Comparison of ENCODE assay signal across 8 mouse cellular contexts in genomic region chr11:115164976-115165374, GRCm38 (mm10). TPM values are rescaled to one million over a fixed set of nuclear protein-coding genes. Genes with fewer than 3 reads are reported as not detected.
DNase-seq lines count a peak whose midpoint lies in the region; ATAC-seq lines count a peak whose summit lies in the region.

No protein-coding gene starts in this region.

- no peaks in the 10 kb centered on the region for H3K9me3 ChIP-seq in erythroblast, embryonic 14.5 days (ENCODE audit: control insufficient read depth, low read length)
- no peaks in the 10 kb centered on the region for H3K9me3 ChIP-seq in hindbrain, embryonic 11.5 days (ENCODE audit: control insufficient read depth, low read length)
- no peaks in the 10 kb centered on the region for H3K9me3 ChIP-seq in limb, embryonic 13.5 days
- no peaks in the 10 kb centered on the region for H3K9me3 ChIP-seq in midbrain, embryonic 15.5 days

- H3K4me1 ChIP-seq in erythroblast, embryonic 14.5 days (ENCODE audit: control insufficient read depth) = peaks cover 39% of the 10 kb centered on the region
- H3K4me1 ChIP-seq in hindbrain, embryonic 11.5 days (replicated peaks; ENCODE audit: control insufficient read depth, insufficient read depth, low read length) = peaks cover 13% of the 10 kb centered on the region
- peaks cover 29% of the 10 kb centered on the region for H3K4me1 ChIP-seq in limb, embryonic 13.5 days
- H3K4me1 ChIP-seq in midbrain, embryonic 15.5 days = peaks cover 27% of the 10 kb centered on the region

- peak overlapping the region; percentile 35 for H3K9ac ChIP-seq in hindbrain, embryonic 11.5 days (ENCODE audit: low read depth, low read length)
- H3K9ac ChIP-seq in limb, embryonic 13.5 days = 0 out of 2 replicates have a peak overlapping the region, but pooled peaks have one; percentile 54
- peak overlapping the region; percentile 44; the same call in 1 of the 2 replicates for H3K9ac ChIP-seq in midbrain, embryonic 15.5 days

- H3K36me3 ChIP-seq in erythroblast, embryonic 14.5 days (ENCODE audit: control insufficient read depth) = peaks cover 3% of the 10 kb centered on the region; the same call in 1 of the 2 replicates
- H3K36me3 ChIP-seq in hindbrain, embryonic 11.5 days (ENCODE audit: control insufficient read depth, insufficient read depth, low read length) = no peaks in the 10 kb centered on the region
- no peaks in the 10 kb centered on the region for H3K36me3 ChIP-seq in limb, embryonic 13.5 days
- H3K36me3 ChIP-seq in midbrain, embryonic 15.5 days (replicated peaks) = no peaks in the 10 kb centered on the region

- no peak overlapping the region for H3K27ac ChIP-seq in hindbrain, embryonic 11.5 days (ENCODE audit: low read depth, low read length)
- H3K27ac ChIP-seq in limb, embryonic 13.5 days = no peak overlapping the region
- no peak overlapping the region for H3K27ac ChIP-seq in midbrain, embryonic 15.5 days

- peak; percentile 50 for DNase-seq in ES-CJ7 (ENCODE audit: low read depth, low spot score)
- peak; percentile 66 to 72 for DNase-seq in cerebellum, postnatal 25 days
- no peak for DNase-seq in hindbrain, embryonic 11.5 days (ENCODE audit: low spot score)
- no peak for DNase-seq in spleen, postnatal 10 days (ENCODE audit: low spot score in 2 of 2)

- peak overlapping the region; percentile 80 for H3K4me3 ChIP-seq in erythroblast, embryonic 14.5 days (replicated peaks)
- H3K4me3 ChIP-seq in hindbrain, embryonic 11.5 days (ENCODE audit: low read depth, low read length) = peak overlapping the region; percentile 59
- H3K4me3 ChIP-seq in limb, embryonic 13.5 days = peak overlapping the region; percentile 57
- peak overlapping the region; percentile 50 for H3K4me3 ChIP-seq in midbrain, embryonic 15.5 days

- no peak for ATAC-seq in erythroblast, adult 5-6 weeks (replicated peaks; ENCODE audit: low FRiP score, poor library complexity, severe bottlenecking)
- ATAC-seq in hindbrain, embryonic 11.5 days (ENCODE audit: low FRiP score) = no peak
- no peak for ATAC-seq in limb, embryonic 13.5 days (ENCODE audit: low FRiP score, low read depth)
- ATAC-seq in midbrain, embryonic 15.5 days (replicated peaks) = no peak

- H3K27me3 ChIP-seq in erythroblast, embryonic 14.5 days (ENCODE audit: control insufficient read depth) = peaks cover 30% of the 10 kb centered on the region
- peaks cover 24% of the 10 kb centered on the region for H3K27me3 ChIP-seq in hindbrain, embryonic 11.5 days (ENCODE audit: control insufficient read depth, insufficient read depth, low read length)
- H3K27me3 ChIP-seq in limb, embryonic 13.5 days = peaks cover 57% of the 10 kb centered on the region
- H3K27me3 ChIP-seq in midbrain, embryonic 15.5 days (replicated peaks) = peaks cover 51% of the 10 kb centered on the region

- under 1% methylated on average over 9 of the region's 9 CpGs for WGBS in hindbrain, embryonic 11.5 days
- 3% methylated on average over 9 of the region's 9 CpGs for WGBS in limb, embryonic 13.5 days
- WGBS in midbrain, embryonic 15.5 days = 0% methylated on average over 9 of the region's 9 CpGs

- peak overlapping the region; percentile 90 for H3K4me2 ChIP-seq in hindbrain, embryonic 11.5 days (replicated peaks; ENCODE audit: low read depth, low read length)
- peak overlapping the region; percentile 87 for H3K4me2 ChIP-seq in limb, embryonic 13.5 days (replicated peaks)
- H3K4me2 ChIP-seq in midbrain, embryonic 15.5 days = peak overlapping the region; percentile 67

RNA-seq across cellular contexts. Expression of gene Slc9a3r1, which starts 1.8 kb away (rescaled TPM):
- 1.8 and 2.1 TPM in 2 replicates for polyA plus RNA-seq in erythroblast, embryonic 14.5 days (2012)
- 22.2 and 22.5 TPM in 2 replicates for total RNA-seq in erythroblast, adult 5-6 weeks (2015; ENCODE audit: low replicate concordance)
- total RNA-seq in erythroblast, adult 5-6 weeks (2017; ENCODE audit: low replicate concordance) = 17.7 and 19.1 TPM in 2 replicates
- polyA plus RNA-seq in hindbrain, embryonic 11.5 days (2014; fragmentation: Nextera tagmentation; extraction: Ambion mirVana) = 29.5 and 33.7 TPM in 2 replicates
- 20.6 and 23.4 TPM in 2 replicates for polyA plus RNA-seq in limb, embryonic 13.5 days (2015; fragmentation: Nextera tagmentation; extraction: Ambion mirVana)
- polyA plus RNA-seq in midbrain, embryonic 15.5 days (2015; fragmentation: Nextera tagmentation; extraction: Ambion mirVana) = 46.4 and 54.6 TPM in 2 replicates

RNA-seq across cellular contexts. Expression of gene Tmem104, which starts 22.3 kb away (rescaled TPM):
- polyA plus RNA-seq in erythroblast, embryonic 14.5 days (2012) = 0.21 and 0.29 TPM in 2 replicates
- total RNA-seq in erythroblast, adult 5-6 weeks (2015; ENCODE audit: low replicate concordance) = 4.6 and 5.2 TPM in 2 replicates
- 0.85 and 1.5 TPM in 2 replicates for total RNA-seq in erythroblast, adult 5-6 weeks (2017; ENCODE audit: low replicate concordance)
- polyA plus RNA-seq in hindbrain, embryonic 11.5 days (2014; fragmentation: Nextera tagmentation; extraction: Ambion mirVana) = 7.2 and 7.3 TPM in 2 replicates
- 10.9 and 11.4 TPM in 2 replicates for polyA plus RNA-seq in limb, embryonic 13.5 days (2015; fragmentation: Nextera tagmentation; extraction: Ambion mirVana)
- 12.6 and 15.3 TPM in 2 replicates for polyA plus RNA-seq in midbrain, embryonic 15.5 days (2015; fragmentation: Nextera tagmentation; extraction: Ambion mirVana)

RNA-seq across cellular contexts. Expression of gene Nat9, which starts 22.7 kb away (rescaled TPM):
- polyA plus RNA-seq in erythroblast, embryonic 14.5 days (2012) = 0.99 and 1.5 TPM in 2 replicates
- total RNA-seq in erythroblast, adult 5-6 weeks (2015; ENCODE audit: low replicate concordance) = 3.1 and 8.8 TPM in 2 replicates
- total RNA-seq in erythroblast, adult 5-6 weeks (2017; ENCODE audit: low replicate concordance) = 8.8 and 10.5 TPM in 2 replicates
- polyA plus RNA-seq in hindbrain, embryonic 11.5 days (2014; fragmentation: Nextera tagmentation; extraction: Ambion mirVana) = 19.5 and 20.1 TPM in 2 replicates
- polyA plus RNA-seq in limb, embryonic 13.5 days (2015; fragmentation: Nextera tagmentation; extraction: Ambion mirVana) = 25.7 and 26.2 TPM in 2 replicates
- 22.5 and 25.5 TPM in 2 replicates for polyA plus RNA-seq in midbrain, embryonic 15.5 days (2015; fragmentation: Nextera tagmentation; extraction: Ambion mirVana)

RNA-seq across cellular contexts. Expression of gene Cd300lf, which starts 31.2 kb away (rescaled TPM):
- polyA plus RNA-seq in erythroblast, embryonic 14.5 days (2012) = not detected in 2 replicates
- 6.3 and 17.3 TPM in 2 replicates for total RNA-seq in erythroblast, adult 5-6 weeks (2015; ENCODE audit: low replicate concordance)
- 11.3 and 13.7 TPM in 2 replicates for total RNA-seq in erythroblast, adult 5-6 weeks (2017; ENCODE audit: low replicate concordance)
- polyA plus RNA-seq in hindbrain, embryonic 11.5 days (2014; fragmentation: Nextera tagmentation; extraction: Ambion mirVana) = 0.22 TPM in 1 of 2 replicates, not detected in the other
- 0.09 TPM in 1 of 2 replicates, not detected in the other for polyA plus RNA-seq in limb, embryonic 13.5 days (2015; fragmentation: Nextera tagmentation; extraction: Ambion mirVana)
- polyA plus RNA-seq in midbrain, embryonic 15.5 days (2015; fragmentation: Nextera tagmentation; extraction: Ambion mirVana) = 0.20 and 0.27 TPM in 2 replicates

Comparison
In these comparisons a context has a peak if more than half of its experiments do, and no peak if none do; other contexts are left out.
1. DNase-seq: peak in ES-CJ7 (single experiment) and cerebellum, postnatal 25 days (2 of 2); none in hindbrain, embryonic 11.5 days (single experiment) and spleen, postnatal 10 days (0 of 2).
2. Peak in every context shown above with its lines, with median percentiles within 50 percentile points of each other: H3K4me3 ChIP-seq, H3K4me2 ChIP-seq and H3K9ac ChIP-seq.